Mouse (Mus musculus): Measurements from ENCODE around the gene Trim28. TPM values are rescaled to one million over a fixed set of nuclear protein-coding genes. Genes with fewer than 3 reads are reported as not detected.

Gene Trim28
- total and polyA plus RNA-seq, 3 experiments: 500 to 891 (median 516) TPM

GRCm38 (mm10) chr7:13014275-13014839 lies 15.4 kb downstream of the Trim28 start:
- TF ChIP-seq E2F4 (IDR thresholded peaks at IDR 0.05; ENCODE audit: insufficient replicate concordance, low read depth, low read length) (no peak), JUND (conservative IDR thresholded peaks at IDR 0.05; ENCODE audit: low read depth, low read length) (no peak), TBP (conservative IDR thresholded peaks at IDR 0.05; ENCODE audit: low read depth, low read length) (no peak), CHD2 (IDR thresholded peaks at IDR 0.05; ENCODE audit: low read length) (no peak), CHD1 (IDR thresholded peaks at IDR 0.05; ENCODE audit: low read depth, low read length) (no peak), ZC3H11A (IDR thresholded peaks at IDR 0.05; ENCODE audit: low read depth, low read length) (no peak), POLR2A (IDR thresholded peaks at IDR 0.05; ENCODE audit: low read depth, low read length) (no peak), IRF4 (IDR thresholded peaks at IDR 0.05; ENCODE audit: low read depth, low read length) (no peak), HCFC1 (IDR thresholded peaks at IDR 0.05; ENCODE audit: low read depth, low read length) (no peak), MEF2A (IDR thresholded peaks at IDR 0.05; ENCODE audit: borderline replicate concordance, low read depth, low read length) (no peak), SMC3 (IDR thresholded peaks at IDR 0.05; ENCODE audit: low read depth, low read length) (no peak), USF2 (conservative IDR thresholded peaks at IDR 0.05; ENCODE audit: low read depth, low read length) (no peak), ELF1 (IDR thresholded peaks at IDR 0.05; ENCODE audit: low read depth, low read length) (no peak), USF1 (IDR thresholded peaks at IDR 0.05; ENCODE audit: low read depth, low read length) (no peak), PAX5 (IDR thresholded peaks at IDR 0.05; ENCODE audit: low read length) (no peak), ZMIZ1 (IDR thresholded peaks at IDR 0.05; ENCODE audit: low read depth, low read length) (no peak), POLR2AphosphoS2 (IDR thresholded peaks at IDR 0.05; ENCODE audit: low read depth, low read length) (no peak)
- no peak overlapping the region for H3K9ac ChIP-seq (ENCODE audit: insufficient read depth, low read depth)

DNA sequence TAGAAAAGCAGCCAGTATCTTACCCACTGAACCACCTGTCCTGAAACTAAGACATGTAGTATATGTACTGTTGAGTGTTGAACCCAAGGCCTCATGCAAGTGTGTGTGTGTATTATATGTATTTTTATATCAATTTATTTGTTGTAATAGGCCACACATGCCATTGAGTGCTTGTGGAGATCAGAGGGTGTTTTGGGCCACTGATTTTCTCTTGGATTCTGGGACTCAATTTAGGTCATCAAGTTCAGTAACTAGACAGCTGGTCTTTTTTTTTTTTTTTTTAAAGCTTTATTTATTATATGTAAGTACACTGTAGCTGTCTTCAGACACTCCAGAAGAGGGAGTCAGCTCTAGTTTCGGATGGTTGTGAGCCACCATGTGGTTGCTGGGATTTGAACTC lies 16.3 kb downstream of the Trim28 start:
- Histone ChIP-seq H3K27ac (ENCODE audit: insufficient read depth, low read depth) (no peak overlapping the region), H3K27me3 (replicated peaks) (peaks cover 31% of the 10 kb centered on the region), H3K4me1 (ENCODE audit: control insufficient read depth in 1 of 2, insufficient read depth in 2 of 2) (peaks cover 3 to 5% of the 10 kb centered on the region in 2 experiments; a peak in 2 of 4 replicates), H3K79me2 (replicated peaks; ENCODE audit: control insufficient read depth, extremely low read depth, insufficient read depth, poor library complexity, severe bottlenecking) (no peaks in the 10 kb centered on the region), H3K36me3 (replicated peaks in 1 of 2; ENCODE audit: control insufficient read depth in 1 of 2, insufficient read depth in 1 of 2, low read length in 1 of 2) (no peaks in the 10 kb centered on the region), H3K9me3 (replicated peaks; ENCODE audit: low read length) (no peaks in the 10 kb centered on the region), H3K4me2 (ENCODE audit: insufficient read depth, low read depth, poor library complexity, severe bottlenecking) (no peak overlapping the region), H3K4me3 (replicated peaks in 1 of 3; ENCODE audit: low read depth in 2 of 3, low read length in 2 of 3, poor library complexity in 1 of 3) (no peak overlapping the region), H3K9ac (ENCODE audit: insufficient read depth, low read depth) (no peak overlapping the region)
- dilution Hi-C loops (cut with MboI; ENCODE audit: extremely low pct_ligation_motif_present, extremely low pct_unique_long_range_greater_than_20kb, low sequenced_read_pairs): no loop called here
- in situ Hi-C loops (cut with MboI; ENCODE audit: low pct_ligation_motif_present, low pct_unique_long_range_greater_than_20kb, low sequenced_read_pairs): loop anchor here (25.0 kb wide), 1 partner anchor 528 kb away; the partner anchor contains the start of gene Zfp606
- TF ChIP-seq MAZ (IDR thresholded peaks at IDR 0.05; ENCODE audit: low read depth, low read length): no peak
- TF ChIP-seq ZKSCAN1 (IDR thresholded peaks at IDR 0.05; ENCODE audit: borderline replicate concordance, low read depth, low read length): no peak
- no peak for TF ChIP-seq HCFC1 (IDR thresholded peaks at IDR 0.05; ENCODE audit: low read depth, low read length)
- TF ChIP-seq JUND (conservative IDR thresholded peaks at IDR 0.05; ENCODE audit: low read depth, low read length): no peak
- no peak for TF ChIP-seq SMC3 (IDR thresholded peaks at IDR 0.05; ENCODE audit: low read depth, low read length)
- no peak for TF ChIP-seq JUN (IDR thresholded peaks at IDR 0.05; ENCODE audit: insufficient read depth, low read depth, low read length)
- no peak for TF ChIP-seq ZC3H11A (IDR thresholded peaks at IDR 0.05; ENCODE audit: low read depth, low read length)
- TF ChIP-seq MYC (IDR thresholded peaks at IDR 0.05; ENCODE audit: low read depth, low read length): no peak
- no peak for TF ChIP-seq ZNF384 (IDR thresholded peaks at IDR 0.05; ENCODE audit: low read depth, low read length)
- TF ChIP-seq ZMIZ1 (IDR thresholded peaks at IDR 0.05; ENCODE audit: low read depth, low read length): no peak
- DNase-seq (ENCODE audit: extremely low read depth): no peak

More at GRCm38 (mm10) chr7:13014275-13014839, 15.4 kb downstream of the Trim28 start:
- H3K4me1 ChIP-seq (ENCODE audit: control insufficient read depth in 1 of 2, insufficient read depth in 2 of 2): peaks cover 3 to 5% of the 10 kb centered on the region in 2 experiments; a peak in 2 of 4 replicates
- peaks cover 29% of the 10 kb centered on the region for H3K27me3 ChIP-seq (replicated peaks)
- no peaks in the 10 kb centered on the region for H3K9me3 ChIP-seq (replicated peaks; ENCODE audit: low read length)
- no peak overlapping the region for H3K4me3 ChIP-seq (replicated peaks in 1 of 3; ENCODE audit: low read depth in 2 of 3, low read length in 2 of 3, poor library complexity in 1 of 3)
- dilution Hi-C loops (cut with MboI; ENCODE audit: extremely low pct_ligation_motif_present, extremely low pct_unique_long_range_greater_than_20kb, low sequenced_read_pairs): no loop called here
- H3K36me3 ChIP-seq (replicated peaks in 1 of 2; ENCODE audit: control insufficient read depth in 1 of 2, insufficient read depth in 1 of 2, low read length in 1 of 2): no peaks in the 10 kb centered on the region
- H3K4me2 ChIP-seq (ENCODE audit: insufficient read depth, low read depth, poor library complexity, severe bottlenecking): no peak overlapping the region
- no peak for DNase-seq (ENCODE audit: extremely low read depth)
- H3K27ac ChIP-seq (ENCODE audit: insufficient read depth, low read depth): no peak overlapping the region
- in situ Hi-C loops (cut with MboI; ENCODE audit: low pct_ligation_motif_present, low pct_unique_long_range_greater_than_20kb, low sequenced_read_pairs): loop anchor here (25.0 kb wide), 1 partner anchor 527 kb away; the partner anchor contains the start of gene Zfp606
- no peaks in the 10 kb centered on the region for H3K79me2 ChIP-seq (replicated peaks; ENCODE audit: control insufficient read depth, extremely low read depth, insufficient read depth, poor library complexity, severe bottlenecking)

Measured in CH12.LX (cell line).